Mouse (Mus musculus): ENCODE measurements around the gene Naa25.

GRCm38 (mm10) chr5:121387126-121387525, 10.6 kb upstream of the Naa25 start:
- TF ChIP-seq CTCF (IDR thresholded peaks at IDR 0.05; ENCODE audit: extremely low read depth, insufficient read depth, low read length), result no peak
- TF ChIP-seq POLR2A (IDR thresholded peaks at IDR 0.05; ENCODE audit: extremely low read depth, insufficient read depth, low read length), result no peak
